Mouse (Mus musculus) right cerebral cortex, adult 2 months (tissue): ENCODE measurements around the gene Sgpp2.

ENCODE experiments used
- DNase-seq, 2 experiments: peaks; one replicate each; pipeline ENCODE4 v3.0.0; 2021 to 2022; ENCODE audit warnings: low spot score in 2 of 2

Sgpp2 gene

DNA sequence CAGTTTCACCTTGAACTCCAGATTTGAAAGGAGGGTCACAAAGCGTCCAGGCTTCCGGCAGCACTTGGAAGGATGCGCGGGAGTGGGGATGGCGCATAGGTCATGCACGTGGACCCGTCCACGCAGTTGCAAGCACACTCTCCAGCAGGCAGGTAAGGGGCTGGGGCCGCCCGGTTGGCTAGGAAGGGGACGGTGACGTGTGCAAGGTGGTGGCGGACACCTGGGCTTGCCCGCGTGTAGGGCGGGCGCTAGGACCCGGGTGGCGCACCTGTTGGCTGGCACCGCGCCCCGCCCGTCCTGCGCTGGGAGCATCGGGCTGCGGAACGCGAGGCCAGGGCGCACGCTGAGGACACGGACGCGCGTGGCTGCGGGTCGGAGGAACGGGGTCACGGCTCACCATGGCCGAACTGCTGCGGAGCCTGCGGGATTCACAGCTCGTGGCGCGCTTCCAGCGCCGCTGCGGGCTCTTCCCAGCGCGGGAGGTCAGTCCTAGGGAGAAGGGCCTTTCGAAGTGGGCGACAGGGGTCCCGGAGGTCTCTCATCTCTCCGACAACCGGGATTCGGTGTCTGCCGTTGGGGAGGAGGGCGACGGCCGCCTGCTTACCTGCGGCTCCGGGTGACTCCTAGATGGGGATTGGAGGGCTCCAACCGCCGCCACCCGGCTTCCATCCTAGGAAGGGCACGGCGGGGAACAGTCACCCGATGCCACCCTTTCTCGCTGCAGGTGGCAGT lies at the start of gene Sgpp2:
TSS of gene Sgpp2 (plus strand) at position 325 of the 732 bp plus-strand sequence.
- peak; percentile 17 to 22 for DNase-seq

DNA sequence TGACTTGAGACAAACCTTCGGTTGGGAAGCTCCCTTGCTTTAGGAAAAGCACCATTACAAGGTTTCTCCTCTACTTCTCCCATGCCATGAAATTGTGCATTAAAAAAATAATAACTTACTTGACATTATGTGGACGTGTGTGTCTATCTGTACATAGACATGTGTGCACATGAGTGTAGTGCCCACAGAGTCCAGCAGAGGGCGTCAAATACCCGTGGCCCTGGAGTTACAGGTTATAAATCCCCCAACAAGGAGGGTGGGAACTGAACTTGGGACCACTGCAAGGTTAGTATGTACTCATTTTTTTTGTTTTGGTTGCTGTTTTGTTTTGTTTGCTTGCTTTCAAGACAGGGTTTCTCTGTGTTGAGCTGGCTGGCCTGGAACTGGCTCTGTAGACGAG lies 42.6 kb upstream of the Sgpp2 start:
- no peak for DNase-seq

DNA sequence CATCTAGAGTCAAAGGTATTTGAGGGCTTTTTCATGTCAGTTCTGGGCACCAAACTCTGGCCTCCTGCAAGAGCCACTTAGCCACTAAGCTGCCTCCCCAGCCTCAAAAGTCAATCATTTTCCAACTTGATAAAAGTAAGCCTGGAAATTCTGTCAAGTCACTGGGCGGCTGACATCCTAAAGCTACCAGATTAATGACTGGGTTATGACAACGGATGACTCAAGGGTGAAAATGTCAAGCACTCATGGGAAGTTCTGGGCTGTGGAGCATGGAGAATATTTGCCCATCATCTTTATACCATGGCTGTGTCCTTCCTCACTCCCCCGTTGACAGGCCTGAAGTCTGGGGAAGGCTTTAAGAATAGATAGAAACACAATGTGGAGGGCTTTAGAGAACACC lies 37.2 kb upstream of the Sgpp2 start:
- no peak for DNase-seq

DNA sequence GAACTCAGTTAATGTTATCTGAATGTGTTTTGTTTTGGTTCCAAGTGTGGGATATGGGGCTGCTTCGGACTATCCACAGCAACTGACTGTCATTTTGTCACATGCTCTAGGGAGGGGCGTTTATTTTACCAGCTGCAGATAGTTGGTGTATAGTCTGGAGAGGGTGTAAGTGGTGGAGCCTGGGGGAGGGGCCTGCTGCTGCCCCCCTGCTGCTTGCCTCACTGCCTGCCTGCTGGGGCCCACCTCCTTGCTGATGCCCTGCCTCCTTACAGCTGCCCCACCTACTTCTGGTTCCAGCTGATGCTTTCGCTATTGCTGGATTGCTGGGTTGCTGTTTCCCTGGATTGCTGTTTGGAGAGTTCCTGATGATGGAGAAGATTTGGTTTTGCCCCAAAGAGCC lies 31.0 kb upstream of the Sgpp2 start:
- DNase-seq: no peak

DNA sequence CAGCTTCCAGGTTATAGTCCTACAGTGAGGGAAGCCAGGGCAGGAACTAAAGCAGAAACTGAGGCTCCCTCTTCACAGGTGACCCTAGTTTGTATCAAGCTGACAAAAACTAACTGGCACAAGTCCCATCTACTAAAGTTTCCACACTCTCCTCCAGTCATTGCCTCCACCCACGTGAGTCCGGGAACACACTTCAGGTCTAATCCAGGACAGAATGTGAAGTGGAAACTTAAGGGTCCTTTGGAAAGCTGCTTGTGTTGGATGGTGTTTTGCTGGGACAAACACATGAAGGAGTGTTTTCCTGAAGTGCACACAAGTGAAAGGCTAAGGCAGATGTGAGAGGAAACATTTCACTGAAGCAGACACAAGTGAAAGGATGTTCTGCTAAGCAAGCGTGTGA lies 17.7 kb upstream of the Sgpp2 start:
- no peak for DNase-seq

DNA sequence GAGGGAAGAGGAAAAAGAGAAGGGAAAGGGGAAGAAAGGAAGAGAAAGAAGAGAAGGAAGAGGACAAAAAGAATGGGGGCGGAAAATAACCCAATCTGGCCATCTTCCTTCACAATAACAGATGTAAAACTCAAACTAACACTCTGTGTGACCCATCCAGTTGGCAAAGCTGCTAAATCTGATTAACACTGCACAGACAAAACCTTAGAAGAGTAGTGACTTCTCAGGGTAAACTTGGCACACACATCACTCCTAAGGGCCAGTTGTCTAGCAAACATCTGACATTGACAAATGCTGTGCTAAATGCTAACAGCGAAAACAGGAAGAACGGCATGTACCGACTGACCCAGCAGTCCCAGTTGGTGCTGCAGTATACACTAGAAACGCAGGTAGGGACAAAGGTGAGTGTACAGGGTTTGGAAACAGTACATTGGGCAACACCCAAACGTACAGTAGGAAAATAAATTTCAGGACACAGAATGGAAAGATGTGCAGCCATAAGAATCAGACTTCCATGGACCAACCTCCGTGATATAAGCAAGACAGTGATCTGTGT lies 10.4 kb upstream of the Sgpp2 start:
- DNase-seq: no peak

DNA sequence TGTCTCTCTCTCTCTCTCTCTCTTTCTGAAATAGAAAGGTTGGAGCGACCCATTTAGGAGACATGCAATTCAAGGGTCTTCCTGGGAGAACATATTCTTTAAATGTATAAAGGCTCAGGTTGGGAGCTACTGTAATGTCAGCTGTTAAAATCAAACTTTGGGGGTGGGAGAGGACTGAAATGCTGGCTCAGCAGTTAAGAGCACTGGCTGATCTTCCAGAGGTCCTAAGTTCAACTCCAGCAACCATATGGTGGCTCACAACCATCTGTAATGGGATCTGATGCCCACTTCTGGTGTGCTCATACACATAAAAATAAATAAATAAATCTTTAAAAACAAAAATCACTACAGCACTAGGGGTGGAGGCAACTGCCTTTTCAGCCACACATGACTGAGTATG lies 1.5 kb upstream of the Sgpp2 start:
- DNase-seq: no peak

DNA sequence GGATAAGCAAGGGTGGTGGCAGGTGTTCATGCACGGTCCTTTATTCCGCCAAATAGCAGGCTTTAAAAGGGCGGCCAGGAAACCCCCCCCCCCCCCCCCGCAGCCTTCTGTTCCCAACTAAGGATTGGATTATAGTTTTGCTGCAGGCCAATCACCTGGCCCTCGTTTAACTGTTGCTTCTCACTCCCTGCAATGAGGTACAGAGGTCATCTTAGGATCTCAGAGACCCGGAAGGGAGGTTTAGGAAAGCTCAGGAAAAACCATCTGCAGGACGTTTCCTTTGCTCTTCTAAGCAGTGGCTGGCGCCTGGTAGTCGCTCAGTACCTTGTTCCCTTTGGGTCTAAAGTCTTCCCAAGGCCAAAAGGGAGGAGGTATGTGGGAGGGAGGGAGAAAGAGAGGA lies 865 bp upstream of the Sgpp2 start:
- no peak for DNase-seq

DNA sequence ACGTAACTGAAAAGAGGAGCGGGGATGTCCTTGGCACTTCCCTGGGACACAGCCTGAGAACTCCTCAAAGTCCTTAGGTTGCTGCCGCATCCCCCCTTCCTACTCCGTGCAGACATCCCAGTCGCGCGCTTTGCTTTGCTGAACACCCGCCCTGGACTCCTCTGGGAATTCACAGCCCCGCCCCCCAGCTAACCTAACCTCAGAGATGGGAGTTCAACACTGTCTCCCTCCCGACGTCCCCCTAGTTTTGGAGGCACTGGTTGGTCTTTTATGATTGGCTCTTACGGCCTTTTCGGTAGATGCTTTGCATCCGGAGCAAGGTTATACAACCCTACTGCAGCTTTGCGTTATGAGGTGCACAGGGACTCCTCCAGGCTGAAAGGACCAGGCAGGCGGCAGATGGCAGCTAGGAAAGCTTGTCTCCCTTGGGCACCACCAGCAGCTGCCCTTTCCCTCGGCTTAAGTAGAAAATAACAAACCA lies 756 bp downstream of the Sgpp2 start:
- DNase-seq: peak; percentile 35 to 50

DNA sequence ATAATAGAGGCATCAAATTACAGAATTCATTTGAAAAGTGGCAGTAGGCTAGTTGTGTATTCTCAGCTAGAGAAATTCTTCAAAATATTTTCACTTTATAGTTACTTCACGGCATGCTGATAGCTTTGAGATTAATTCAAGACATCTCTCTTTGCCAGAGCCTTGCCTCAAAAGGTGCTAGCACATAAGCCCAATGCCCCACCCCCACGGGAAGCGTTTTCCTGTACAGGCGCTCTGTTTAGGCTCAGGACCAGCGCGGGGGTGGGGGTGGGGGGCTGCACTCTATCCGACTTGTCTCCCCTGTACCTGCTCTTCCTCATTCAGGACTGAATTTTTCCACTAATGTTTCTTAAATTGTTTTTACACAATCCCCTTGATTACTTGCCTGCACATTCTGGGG lies 1.3 kb downstream of the Sgpp2 start:
- no peak for DNase-seq

DNA sequence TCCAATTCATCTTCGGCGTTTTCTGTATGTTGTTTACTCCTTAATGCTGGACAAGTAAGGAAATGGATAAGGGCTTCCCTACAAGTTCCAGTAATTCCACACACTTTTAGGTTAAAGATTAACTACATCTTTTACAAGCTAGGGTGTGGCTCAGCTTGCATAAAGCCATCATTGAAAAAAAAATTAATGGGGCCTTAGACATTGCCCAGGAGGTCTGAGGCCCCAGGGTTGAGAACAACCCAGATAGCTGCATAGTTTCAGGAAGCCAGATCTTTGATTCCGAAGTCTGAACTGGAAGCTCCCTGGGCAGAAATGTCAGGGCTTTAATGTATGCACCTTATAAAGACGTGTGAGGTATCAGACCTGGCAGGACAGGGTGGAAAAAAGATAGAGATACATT lies 2.8 kb downstream of the Sgpp2 start:
- no peak for DNase-seq

DNA sequence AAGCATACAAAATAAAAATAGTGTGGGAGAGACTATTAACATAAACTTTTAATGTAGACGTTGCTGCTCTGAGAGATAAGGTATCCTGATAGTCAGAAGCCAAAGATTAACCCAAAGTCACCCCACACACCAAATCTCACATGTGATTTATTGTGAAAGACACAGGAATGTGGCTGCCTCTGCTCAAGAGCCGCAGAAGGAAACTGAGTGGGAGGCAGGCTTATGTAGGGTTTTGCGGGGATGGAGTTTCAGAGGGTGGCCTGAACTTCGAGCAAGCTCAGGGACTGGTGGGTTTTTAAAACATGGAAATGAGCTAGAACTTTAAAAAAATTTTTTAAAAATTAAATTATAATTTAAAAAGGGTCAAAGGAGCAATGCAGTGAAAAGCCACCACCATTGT lies 3.8 kb downstream of the Sgpp2 start:
- no peak for DNase-seq

DNA sequence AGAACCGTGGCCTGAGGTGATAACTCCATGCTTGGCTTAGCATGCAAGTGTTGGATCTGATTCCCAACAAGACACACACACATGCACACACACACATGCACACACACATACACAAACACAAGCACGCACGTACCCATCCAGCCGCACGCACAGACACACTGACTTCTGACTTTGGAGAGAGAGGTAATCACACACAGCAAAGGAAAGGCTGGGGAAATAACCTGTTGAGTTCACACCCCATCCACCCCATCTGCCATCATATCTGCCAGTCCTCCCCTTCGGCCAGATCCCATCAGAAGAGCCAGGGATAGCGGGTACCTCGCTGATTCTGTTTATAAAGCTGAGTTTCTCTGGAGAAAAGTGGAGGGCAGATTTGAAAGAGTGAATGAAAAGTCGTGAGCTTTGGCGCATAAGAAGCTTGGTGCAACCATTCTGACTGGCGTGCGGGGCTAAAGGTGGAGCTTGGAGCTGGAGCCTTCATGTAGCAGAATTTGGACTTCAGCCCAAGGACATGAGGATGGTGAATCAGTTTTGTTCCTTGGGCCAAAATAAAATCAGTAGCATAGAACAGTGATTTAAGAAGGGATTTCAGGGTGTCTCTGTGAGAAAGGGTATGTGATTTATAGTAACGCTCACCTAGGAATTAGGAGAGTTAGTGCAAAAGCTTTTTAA lies 8.1 kb downstream of the Sgpp2 start:
- no peak for DNase-seq

DNA sequence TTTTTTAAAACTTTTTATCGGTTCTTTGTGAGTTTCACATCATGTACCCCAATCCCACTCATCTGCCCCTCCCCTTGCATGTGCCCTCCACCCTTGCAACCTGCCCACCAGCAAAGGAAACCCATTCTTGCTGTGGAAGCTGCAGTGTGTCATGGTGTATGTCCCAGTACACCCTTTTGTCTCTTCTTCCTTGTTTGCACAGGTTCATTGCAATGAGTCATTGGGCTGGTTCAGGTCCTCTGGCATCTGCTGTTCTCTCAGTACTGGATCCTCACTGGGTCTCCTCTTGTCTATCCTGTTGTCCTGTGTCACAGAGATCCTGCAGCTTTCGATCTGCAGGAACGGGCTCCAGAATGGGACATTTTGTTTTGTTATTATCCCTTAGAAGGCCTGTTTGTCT lies 10.1 kb downstream of the Sgpp2 start:
- no peak for DNase-seq

DNA sequence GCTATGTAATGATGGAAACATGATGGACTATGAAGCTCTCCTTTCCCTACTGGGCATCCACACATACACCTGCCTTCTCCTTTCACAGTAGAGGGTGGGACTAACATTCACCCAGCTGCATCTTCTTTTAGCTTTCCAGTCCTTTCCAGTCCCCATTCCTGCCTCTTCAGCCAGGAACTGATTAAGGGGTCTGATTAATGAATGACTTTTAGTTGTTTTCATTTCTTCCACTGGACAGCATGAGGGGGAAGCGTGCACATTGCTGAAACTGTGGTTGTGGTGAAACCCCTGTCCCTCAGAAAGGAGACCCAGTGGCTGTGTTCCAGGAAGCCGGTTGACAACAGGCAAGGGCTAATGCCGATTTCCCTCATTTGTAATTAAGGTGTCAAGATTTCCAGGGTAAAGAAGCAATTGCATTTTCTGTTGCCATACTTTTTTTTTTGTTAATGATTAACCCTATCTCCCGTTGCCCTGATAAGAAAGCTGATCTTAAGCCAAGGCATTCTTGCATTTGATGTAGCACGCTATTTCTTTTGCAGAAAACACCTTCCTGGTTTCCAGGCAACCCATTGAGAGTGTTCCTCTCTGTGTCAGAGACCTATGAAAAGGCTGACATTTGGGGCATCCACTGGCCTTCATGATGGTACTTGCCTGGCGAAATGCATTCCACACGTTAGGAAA lies 12.1 kb downstream of the Sgpp2 start:
- no peak for DNase-seq

DNA sequence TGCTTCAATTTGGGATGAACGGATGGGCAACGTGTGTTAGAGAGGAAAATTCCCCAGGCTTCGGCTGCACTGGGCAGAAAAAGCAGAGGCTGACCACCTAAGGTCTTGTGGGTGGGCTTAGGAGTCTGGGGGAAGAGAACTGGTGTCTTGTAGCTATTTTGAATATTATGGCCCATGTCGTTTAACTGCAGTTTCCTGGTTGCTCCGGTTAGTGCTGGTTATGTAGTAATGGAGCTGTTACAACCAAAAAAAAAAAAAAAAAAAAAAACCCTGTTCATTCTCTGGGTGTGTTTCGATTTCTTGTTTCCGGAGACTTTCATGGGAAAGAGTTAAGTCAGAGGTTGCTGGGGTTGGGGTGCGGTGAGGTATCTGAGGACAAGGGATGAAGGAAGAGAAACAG lies 12.7 kb downstream of the Sgpp2 start:
- no peak for DNase-seq

DNA sequence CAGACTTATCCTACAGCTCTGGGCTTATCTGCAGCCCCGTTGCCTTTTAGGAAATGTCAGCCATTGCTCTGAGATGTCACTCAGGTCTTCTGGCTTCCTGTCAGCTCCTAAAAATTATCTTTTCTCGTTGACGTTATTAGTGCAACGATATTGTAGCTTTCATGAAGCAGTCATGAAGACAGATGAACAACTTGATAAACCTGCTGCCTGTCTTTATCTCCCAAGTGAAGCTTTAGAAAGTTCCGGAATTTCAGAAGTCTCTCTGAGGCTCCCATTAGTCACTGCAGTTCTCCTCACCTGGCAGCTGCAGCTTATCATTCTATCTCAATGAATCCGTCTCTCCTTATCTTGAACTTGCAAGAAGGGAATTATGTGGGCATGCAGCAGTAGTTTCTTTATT lies 13.9 kb downstream of the Sgpp2 start:
- no peak for DNase-seq

DNA sequence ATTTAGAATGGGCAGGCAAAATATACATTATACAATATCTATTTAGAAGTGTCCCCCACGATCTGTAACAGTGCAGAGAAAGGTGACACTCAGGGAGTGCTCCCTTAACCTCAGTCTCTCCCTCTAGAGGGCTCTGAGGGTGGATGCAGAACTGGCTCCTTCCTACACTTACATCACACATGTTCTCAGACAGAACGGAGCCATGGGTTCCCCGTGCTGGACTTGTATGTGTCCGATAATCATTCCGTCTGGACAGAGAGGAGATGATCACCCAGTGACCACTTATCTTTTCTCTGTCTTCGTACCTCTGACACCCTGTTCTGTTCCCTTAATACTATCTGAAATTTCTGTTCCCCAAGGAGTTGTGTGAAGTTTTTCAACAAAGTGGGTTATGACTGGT lies 15.7 kb downstream of the Sgpp2 start:
- no peak for DNase-seq

DNA sequence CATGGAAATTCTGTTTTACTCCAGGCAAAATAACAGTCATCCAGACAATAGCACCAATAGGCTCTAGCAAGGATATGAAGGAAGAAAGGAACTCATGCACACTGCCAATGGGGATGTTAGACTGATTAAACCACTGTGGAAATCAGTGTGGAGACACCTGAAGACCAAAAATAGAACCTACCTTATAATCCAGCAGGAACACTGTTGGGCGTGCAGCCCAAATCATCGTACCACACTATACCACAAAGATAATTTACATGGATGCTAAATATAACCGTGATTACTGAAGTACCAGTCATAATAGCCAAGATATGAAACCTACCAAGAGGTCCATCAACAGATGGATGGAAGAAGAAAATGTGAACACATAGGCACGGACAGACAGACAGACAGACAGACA lies 18.5 kb downstream of the Sgpp2 start:
- DNase-seq: no peak

DNA sequence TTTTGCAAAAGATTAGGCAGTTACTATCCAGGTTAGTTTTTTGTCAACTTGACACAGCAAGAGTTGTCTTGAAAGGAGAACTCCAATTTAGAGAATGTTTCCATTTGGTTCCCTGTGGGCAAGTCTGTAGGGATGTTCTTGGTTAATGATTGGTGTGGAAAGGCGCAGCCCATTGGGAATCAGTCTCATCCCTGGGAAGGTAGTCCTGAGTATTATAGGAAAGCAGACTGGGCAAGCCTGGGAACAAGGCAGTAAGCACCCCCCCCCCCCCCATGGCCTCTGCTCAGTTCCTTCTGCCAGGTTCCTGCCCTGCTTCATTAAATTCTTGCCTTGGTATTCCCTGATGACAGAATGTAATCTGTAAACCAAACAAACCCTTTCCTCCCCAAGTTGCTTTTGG lies 19.7 kb downstream of the Sgpp2 start:
- DNase-seq: no peak

DNA sequence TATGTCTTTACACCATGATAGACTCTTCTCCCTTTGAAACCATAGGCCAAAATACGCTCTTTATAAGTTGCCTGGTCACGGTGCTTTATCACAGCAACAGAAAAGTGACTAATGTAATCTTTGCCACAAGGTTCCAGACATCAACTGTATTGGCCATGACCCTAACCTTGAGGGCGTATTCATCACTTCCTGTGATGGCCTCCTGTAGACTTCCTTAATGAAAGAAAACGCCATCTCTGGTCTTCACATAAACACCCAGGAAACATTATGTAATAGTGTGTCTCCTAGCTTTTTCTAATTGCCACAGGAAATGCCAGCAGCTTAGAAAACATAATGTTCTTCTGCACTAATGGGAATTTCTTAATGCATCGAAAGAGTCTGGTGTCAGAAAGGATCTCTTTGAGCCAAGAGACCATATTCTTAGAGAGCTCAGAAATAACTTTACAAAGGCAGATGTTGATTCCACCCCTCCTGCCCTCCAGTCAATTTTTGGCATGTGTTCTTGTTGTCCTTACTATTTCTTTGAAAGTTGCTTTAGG lies 20.5 kb downstream of the Sgpp2 start:
- no peak for DNase-seq

DNA sequence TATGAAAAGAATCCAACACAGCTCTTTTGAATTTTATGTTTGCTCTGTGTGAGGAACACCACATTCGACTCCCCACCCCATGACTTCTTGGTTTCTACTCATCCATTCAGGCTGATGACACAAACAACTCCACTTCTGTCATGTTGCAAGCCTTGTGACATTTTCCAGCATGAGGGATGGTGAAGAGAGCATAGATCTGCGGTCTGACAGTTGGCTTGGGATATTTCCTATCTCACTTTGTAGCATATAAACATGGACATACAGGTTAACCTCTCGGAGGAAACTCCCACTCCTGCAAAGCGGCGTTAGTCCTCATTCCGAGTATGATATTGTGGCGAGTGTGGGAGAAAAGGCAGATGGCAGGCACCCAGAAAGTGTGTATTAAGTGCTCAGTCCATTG lies 27.6 kb downstream of the Sgpp2 start:
- no peak for DNase-seq
